Mouse (Mus musculus) cerebral cortex, adult 2 months (tissue): ENCODE measurements around the gene Nfatc4.

Experiments used
- WGBS: fragments of 180-500 bp; shearing (Covaris S2); methylation state at CpG from one replicate; pipeline ENCODE4 v1.1.7; 2018; 5-methylcytosine and 5-hydroxymethylcytosine counted together

Gene Nfatc4

GRCm38 (mm10) chr14:55853621-55854285 is 30.8 kb downstream of the Nfatc4 start, which contains the start of gene Nynrin:
Gene Nynrin, plus strand, starts transcription at chr14:55854010.
- 4% methylated on average over 33 of the region's 33 CpGs for WGBS

GRCm38 (mm10) chr14:55854406-55855100 is 31.6 kb downstream of the Nfatc4 start:
- WGBS: 24% methylated on average over 9 of the region's 9 CpGs

GRCm38 (mm10) chr14:55855101-55855561 is 32.2 kb downstream of the Nfatc4 start:
- 52% methylated on average over 4 of the region's 4 CpGs for WGBS

- 75% methylated on average over 4 of the region's 4 CpGs for WGBS
Measured at GRCm38 (mm10) chr14:55857588-55857987, 34.6 kb downstream of the Nfatc4 start.

- WGBS: 84% methylated on average over 6 of the region's 6 CpGs
Measured at GRCm38 (mm10) chr14:55862186-55862585, 39.2 kb downstream of the Nfatc4 start.

- 95% methylated on average over 10 of the region's 10 CpGs for WGBS
Measured at GRCm38 (mm10) chr14:55862970-55863369, 40.0 kb downstream of the Nfatc4 start.

- 43% methylated on average over 7 of the region's 7 CpGs for WGBS
Measured at GRCm38 (mm10) chr14:55863773-55864172, 40.8 kb downstream of the Nfatc4 start.

GRCm38 (mm10) chr14:55866962-55867361 is 44.0 kb downstream of the Nfatc4 start:
- 36% methylated on average over 4 of the region's 4 CpGs for WGBS

- 88% methylated on average over 14 of the region's 14 CpGs for WGBS
Measured at GRCm38 (mm10) chr14:55868230-55869026, 45.5 kb downstream of the Nfatc4 start.

- WGBS: 95% methylated on average over 6 of the region's 6 CpGs
Measured at GRCm38 (mm10) chr14:55869538-55869937, 46.6 kb downstream of the Nfatc4 start.

GRCm38 (mm10) chr14:55872039-55872438 is 49.1 kb downstream of the Nfatc4 start:
- WGBS: 89% methylated on average over 12 of the region's 12 CpGs

GRCm38 (mm10) chr14:55872551-55872950 is 49.6 kb downstream of the Nfatc4 start:
- 92% methylated on average over 17 of the region's 17 CpGs for WGBS

GRCm38 (mm10) chr14:55873242-55873713 is 50.3 kb downstream of the Nfatc4 start:
- 80% methylated on average over 8 of the region's 8 CpGs for WGBS

- 13% methylated on average over 30 of the region's 30 CpGs for WGBS
Measured at GRCm38 (mm10) chr14:55873714-55874683, 51.1 kb downstream of the Nfatc4 start.

GRCm38 (mm10) chr14:55877469-55878315 is 54.7 kb downstream of the Nfatc4 start:
- 27% methylated on average over 14 of the region's 14 CpGs for WGBS

GRCm38 (mm10) chr14:55878316-55878940 is 55.5 kb downstream of the Nfatc4 start:
- WGBS: 33% methylated on average over 7 of the region's 7 CpGs

GRCm38 (mm10) chr14:55879623-55880022 is 56.7 kb downstream of the Nfatc4 start:
- WGBS: 50% methylated on average over 1 of the region's 1 CpGs

- WGBS: 88% methylated on average over 8 of the region's 8 CpGs
Measured at GRCm38 (mm10) chr14:55880982-55881381, 58.0 kb downstream of the Nfatc4 start.

GRCm38 (mm10) chr14:55882171-55882641 is 59.3 kb downstream of the Nfatc4 start:
- 89% methylated on average over 6 of the region's 6 CpGs for WGBS
